In genomic region chr13:73107250-73107993, GRCm38 (mm10) we compare ENCODE assay signal across 13 mouse cellular contexts.
DNase-seq lines count a peak whose midpoint lies in the region; ATAC-seq and TF ChIP-seq lines count a peak whose summit lies in the region.
"Had no signal": no experiment of that assay in that cellular context is flagged by ENCODE, and none has a peak within 500 bp of the region (broad histone marks: within the 10 kb centered on the region; RNA-seq: fewer than 3 reads in every experiment).

No protein-coding gene starts in this region.

- no peak overlapping the region for H3K4me2 ChIP-seq in kidney, postnatal 0 days (ENCODE audit: low read length)
- H3K4me2 ChIP-seq in hindbrain, embryonic 12.5 days (replicated peaks): no peak overlapping the region
- H3K4me2 ChIP-seq in midbrain, embryonic 14.5 days (ENCODE audit: low read length): peak overlapping the region; percentile 11; the same call in 1 of the 2 replicates
- H3K4me2 ChIP-seq: limb, embryonic 13.5 days had no signal

- no peak for ATAC-seq in kidney, postnatal 0 days (replicated peaks; ENCODE audit: low FRiP score, low read depth)
- ATAC-seq in hindbrain, embryonic 12.5 days (ENCODE audit: low FRiP score): peak; percentile 85
- peak; percentile 84 for ATAC-seq in midbrain, embryonic 14.5 days (ENCODE audit: low FRiP score, low TSS enrichment)

- TF ChIP-seq POLR2A in brain, embryonic 14.5 days (IDR thresholded peaks at IDR 0.05; ENCODE audit: borderline replicate concordance, extremely low read depth, insufficient read depth, insufficient read length, poor library complexity, severe bottlenecking): no peak

- no peaks in the 10 kb centered on the region for H3K27me3 ChIP-seq in kidney, postnatal 0 days (ENCODE audit: insufficient read depth, low read length)
- peaks cover 29% of the 10 kb centered on the region for H3K27me3 ChIP-seq in hindbrain, embryonic 12.5 days
- H3K27me3 ChIP-seq in midbrain, embryonic 14.5 days (ENCODE audit: control insufficient read depth, insufficient read depth, low read length): peaks cover 14% of the 10 kb centered on the region; the same call in 1 of the 2 replicates
- H3K27me3 ChIP-seq: limb, embryonic 13.5 days had no signal

- peak; percentile 9 for DNase-seq in kidney, postnatal 0 days (ENCODE audit: low spot score)
- no peak for DNase-seq in kidney, postnatal 14 days
- peak; percentile 81 for DNase-seq in brain, embryonic 14.5 days (ENCODE audit: low read depth)
- peak; percentile 69 for DNase-seq in midbrain, embryonic 14.5 days
- no peak for DNase-seq in spleen, adult 12 weeks (ENCODE audit: low spot score)
- no peak for DNase-seq in lung, postnatal 14 days
- DNase-seq in kidney, adult 9 months: no peak
- DNase-seq: adrenal gland, adult 2 months; cerebellum, postnatal 36 days; layer of hippocampus, postnatal 36 days; lung, adult 18-20 months had no signal

- no peak for TF ChIP-seq CTCF in kidney, postnatal 0 days (IDR thresholded peaks at IDR 0.05; ENCODE audit: low read depth)
- TF ChIP-seq CTCF in brain, embryonic 14.5 days (IDR thresholded peaks at IDR 0.05; ENCODE audit: borderline replicate concordance, extremely low read depth, insufficient read depth, insufficient read length): no peak

- no peak overlapping the region for H3K9ac ChIP-seq in kidney, postnatal 0 days (ENCODE audit: low read depth, low read length)
- no peak overlapping the region for H3K9ac ChIP-seq in hindbrain, embryonic 12.5 days
- no peak overlapping the region for H3K9ac ChIP-seq in midbrain, embryonic 14.5 days (replicated peaks; ENCODE audit: low read length)
- H3K9ac ChIP-seq: limb, embryonic 13.5 days had no signal

- H3K4me1 ChIP-seq in kidney, postnatal 0 days (replicated peaks; ENCODE audit: insufficient read depth, low read length): no peaks in the 10 kb centered on the region
- peaks cover 13% of the 10 kb centered on the region for H3K4me1 ChIP-seq in hindbrain, embryonic 12.5 days
- H3K4me1 ChIP-seq in midbrain, embryonic 14.5 days (ENCODE audit: control insufficient read depth, insufficient read depth, low read length): 0 out of 2 replicates have a peak, but pooled peaks cover 9% of the 10 kb centered on the region
- H3K4me1 ChIP-seq: limb, embryonic 13.5 days had no signal

- H3K4me3 ChIP-seq in kidney, postnatal 0 days (replicated peaks; ENCODE audit: low read depth, low read length): no peak overlapping the region
- no peak overlapping the region for H3K4me3 ChIP-seq in hindbrain, embryonic 12.5 days
- no peak overlapping the region for H3K4me3 ChIP-seq in midbrain, embryonic 14.5 days (replicated peaks; ENCODE audit: low read depth, low read length)
- H3K4me3 ChIP-seq: limb, embryonic 13.5 days had no signal

- no peaks in the 10 kb centered on the region for H3K9me3 ChIP-seq in kidney, postnatal 0 days (replicated peaks; ENCODE audit: low read length)
- H3K9me3 ChIP-seq in hindbrain, embryonic 12.5 days (replicated peaks): no peaks in the 10 kb centered on the region
- H3K9me3 ChIP-seq in midbrain, embryonic 14.5 days (ENCODE audit: control insufficient read depth, low read length): no peaks in the 10 kb centered on the region
- H3K9me3 ChIP-seq: limb, embryonic 13.5 days had no signal

- 53% methylated on average over 14 of the region's 14 CpGs for WGBS in kidney, postnatal 0 days
- 28% methylated on average over 14 of the region's 14 CpGs for WGBS in hindbrain, embryonic 12.5 days
- 5% methylated on average over 14 of the region's 14 CpGs for WGBS in midbrain, embryonic 14.5 days

- no peak overlapping the region for H3K27ac ChIP-seq in kidney, postnatal 0 days
- H3K27ac ChIP-seq in hindbrain, embryonic 12.5 days: peak overlapping the region; percentile 41
- H3K27ac ChIP-seq in midbrain, embryonic 14.5 days (replicated peaks; ENCODE audit: low read depth, low read length): peak overlapping the region; percentile 45; the same call in 1 of the 2 replicates
- H3K27ac ChIP-seq: limb, embryonic 13.5 days had no signal

- H3K36me3 ChIP-seq in kidney, postnatal 0 days (ENCODE audit: insufficient read depth, low read length): no peaks in the 10 kb centered on the region
- H3K36me3 ChIP-seq in hindbrain, embryonic 12.5 days: no peaks in the 10 kb centered on the region
- no peaks in the 10 kb centered on the region for H3K36me3 ChIP-seq in midbrain, embryonic 14.5 days (ENCODE audit: control insufficient read depth, insufficient read depth, low read length)
- H3K36me3 ChIP-seq: limb, embryonic 13.5 days had no signal

Comparison
In these comparisons a context has a peak if more than half of its experiments do, and no peak if none do; other contexts are left out.
1. DNase-seq: peak in kidney, postnatal 0 days (single experiment), brain, embryonic 14.5 days (single experiment) and midbrain, embryonic 14.5 days (single experiment); none in kidney, postnatal 14 days (single experiment), spleen, adult 12 weeks (single experiment), lung, postnatal 14 days (single experiment) and kidney, adult 9 months (single experiment).